Mouse (Mus musculus) thymus, postnatal 36 days (tissue): ENCODE measurements around the gene Olfr1335.
"Not testable (repeated sequence)": the region's sequence is repeated elsewhere in the genome, so short reads cannot be mapped to it uniquely, and the experiment has no call there.

Source experiments
- DNase-seq, 2 experiments: peaks; one replicate each; pipeline ENCODE4 v3.0.0; 2022; ENCODE audit warnings: mixed read lengths in 2 of 2

Olfr1335 gene

GRCm38 (mm10) chr4:118809844-118810243 is at the start of gene Olfr1335:
Gene Olfr1335, minus strand, starts transcription at chr4:118809944.
- no peak for DNase-seq

GRCm38 (mm10) chr4:118836179-118836578 is 26.4 kb upstream of the Olfr1335 start, which contains the start of gene Olfr1333:
Gene Olfr1333, minus strand, starts transcription at chr4:118836279.
- DNase-seq = no peak

GRCm38 (mm10) chr4:118818921-118819320 is 9.2 kb upstream of the Olfr1335 start:
- no peak for DNase-seq

- not testable (repeated sequence) for DNase-seq
These were observed 16.9 kb downstream of the Olfr1335 start for GRCm38 (mm10) chr4:118792796-118793195.

GRCm38 (mm10) chr4:118782486-118782885 is 27.3 kb downstream of the Olfr1335 start, which contains the start of gene Olfr1337:
Gene Olfr1337, minus strand, starts transcription at chr4:118782586.
- DNase-seq = no peak
